8 mouse cellular contexts compared by ENCODE assay signal in the genomic region with DNA sequence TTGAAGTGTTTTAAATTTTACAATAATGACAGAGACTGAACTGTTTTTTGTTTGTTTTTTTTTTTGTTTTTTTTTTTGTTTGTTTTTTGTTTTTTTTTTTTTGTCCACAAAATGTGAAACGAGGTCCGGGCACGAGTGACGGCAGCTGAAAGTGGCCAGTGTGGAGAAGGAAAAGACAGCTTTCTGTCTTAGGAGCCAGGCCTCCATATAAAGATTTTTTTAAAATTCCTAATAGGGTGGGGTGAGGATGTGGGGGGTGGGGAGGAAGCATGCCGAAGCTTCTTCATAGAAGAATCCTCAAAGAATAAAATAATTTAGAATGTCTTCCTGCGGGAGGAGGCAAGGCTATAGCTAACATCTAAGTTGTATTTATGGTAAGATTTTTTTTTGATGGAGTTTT.
DNase-seq lines count a peak whose midpoint lies in the region; ATAC-seq and TF ChIP-seq lines count a peak whose summit lies in the region.

No protein-coding gene starts in this region.

- H3K4me1 ChIP-seq in lung, adult 2 months (ENCODE audit: control insufficient read depth, insufficient read depth, low read length) = peaks cover 4% of the 10 kb centered on the region
- H3K4me1 ChIP-seq in embryonic facial prominence, embryonic 11.5 days (ENCODE audit: control insufficient read depth, insufficient read depth, low read length) = no peaks in the 10 kb centered on the region
- H3K4me1 ChIP-seq in hindbrain, embryonic 15.5 days (replicated peaks) = peaks cover 20% of the 10 kb centered on the region
- peaks cover 41% of the 10 kb centered on the region for H3K4me1 ChIP-seq in midbrain, embryonic 10.5 days

- peak overlapping the region; percentile 77 for H3K27ac ChIP-seq in embryonic facial prominence, embryonic 11.5 days (replicated peaks; ENCODE audit: low read depth, low read length)
- peak overlapping the region; percentile 91 for H3K27ac ChIP-seq in hindbrain, embryonic 15.5 days (replicated peaks)
- peak overlapping the region; percentile 94 for H3K27ac ChIP-seq in midbrain, embryonic 10.5 days (replicated peaks)

- H3K4me2 ChIP-seq in embryonic facial prominence, embryonic 11.5 days (ENCODE audit: low read depth, low read length) = peak overlapping the region; percentile 13
- peak overlapping the region; percentile 67 for H3K4me2 ChIP-seq in hindbrain, embryonic 15.5 days

- no peak for TF ChIP-seq CTCF in lung, adult 2 months (IDR thresholded peaks at IDR 0.05; ENCODE audit: insufficient read depth, low read length)

- no peaks in the 10 kb centered on the region for H3K9me3 ChIP-seq in embryonic facial prominence, embryonic 11.5 days (replicated peaks; ENCODE audit: control insufficient read depth, low read length)
- no peaks in the 10 kb centered on the region for H3K9me3 ChIP-seq in hindbrain, embryonic 15.5 days
- H3K9me3 ChIP-seq in midbrain, embryonic 10.5 days (replicated peaks) = no peaks in the 10 kb centered on the region

- H3K36me3 ChIP-seq in embryonic facial prominence, embryonic 11.5 days (replicated peaks; ENCODE audit: control insufficient read depth, insufficient read depth, low read depth, low read length) = no peaks in the 10 kb centered on the region
- H3K36me3 ChIP-seq in hindbrain, embryonic 15.5 days = no peaks in the 10 kb centered on the region
- no peaks in the 10 kb centered on the region for H3K36me3 ChIP-seq in midbrain, embryonic 10.5 days

- H3K9ac ChIP-seq in embryonic facial prominence, embryonic 11.5 days (replicated peaks; ENCODE audit: low read length) = peak overlapping the region; percentile 70
- H3K9ac ChIP-seq in hindbrain, embryonic 15.5 days = peak overlapping the region; percentile 85

- ATAC-seq in embryonic facial prominence, embryonic 11.5 days (replicated peaks; ENCODE audit: insufficient number of reproducible peaks, low FRiP score, low TSS enrichment, low read depth) = no peak
- ATAC-seq in hindbrain, embryonic 15.5 days (ENCODE audit: low FRiP score, low read depth) = no peak
- no peak for ATAC-seq in activated CD4-positive, CD25-positive, alpha-beta regulatory T cell, adult 4 months

- WGBS in lung, adult 2 months = 0% methylated on average over 6 of the region's 6 CpGs
- 3% methylated on average over 6 of the region's 6 CpGs for WGBS in embryonic facial prominence, embryonic 11.5 days
- WGBS in hindbrain, embryonic 15.5 days = 1% methylated on average over 6 of the region's 6 CpGs
- WGBS in midbrain, embryonic 10.5 days = 10% methylated on average over 6 of the region's 6 CpGs

- no peak for TF ChIP-seq POLR2A in lung, adult 2 months (IDR thresholded peaks at IDR 0.05; ENCODE audit: borderline replicate concordance, extremely low read depth, low read depth, low read length)

- DNase-seq in lung, adult 2 months = no peak
- DNase-seq in lung, postnatal 25 days (ENCODE audit: low spot score) = no peak
- peak; percentile 56 for DNase-seq in embryonic facial prominence, embryonic 11.5 days (ENCODE audit: low spot score)
- no peak for DNase-seq in midbrain, embryonic 10.5 days (ENCODE audit: low spot score)
- DNase-seq in gastrocnemius, adult 8-10 months (ENCODE audit: low spot score in 2 of 2) = no peak
- DNase-seq in cerebellum, adult 11 months = no peak

- peak overlapping the region; percentile 82 for H3K4me3 ChIP-seq in lung, adult 2 months (replicated peaks; ENCODE audit: extremely low read depth, low read depth, low read length)
- H3K4me3 ChIP-seq in embryonic facial prominence, embryonic 11.5 days (ENCODE audit: low read depth, low read length) = peak overlapping the region; percentile 43
- H3K4me3 ChIP-seq in hindbrain, embryonic 15.5 days = peak overlapping the region; percentile 81
- H3K4me3 ChIP-seq in midbrain, embryonic 10.5 days = peak overlapping the region; percentile 75

- no peaks in the 10 kb centered on the region for H3K27me3 ChIP-seq in embryonic facial prominence, embryonic 11.5 days (ENCODE audit: control insufficient read depth, insufficient read depth, low read length)
- H3K27me3 ChIP-seq in hindbrain, embryonic 15.5 days = no peaks in the 10 kb centered on the region
- no peaks in the 10 kb centered on the region for H3K27me3 ChIP-seq in midbrain, embryonic 10.5 days (ENCODE audit: low read depth, poor library complexity, severe bottlenecking)
